Mouse (Mus musculus): ENCODE data around the gene Alpk1. TPM values are rescaled to one million over a fixed set of nuclear protein-coding genes. Genes with fewer than 3 reads are reported as not detected.
"Not testable (repeated sequence)": the region's sequence is repeated elsewhere in the genome, so short reads cannot be mapped to it uniquely, and the experiment has no call there.

The Alpk1 gene
- polyA plus RNA-seq, 1 experiment = 35.4 TPM

- Histone ChIP-seq H3K4me3 (ENCODE audit: insufficient read depth, low read length) (peak overlapping the region; percentile 93), H3K4me1 (ENCODE audit: control insufficient read depth, insufficient read depth, low read length) (peaks cover 24% of the 10 kb centered on the region), H3K27ac (ENCODE audit: insufficient read depth, low read depth, low read length) (peak overlapping the region; percentile 95)
- TF ChIP-seq CTCF (IDR thresholded peaks at IDR 0.05; ENCODE audit: low read depth, low read length) (no peak), POLR2A (IDR thresholded peaks at IDR 0.05; ENCODE audit: borderline replicate concordance, low read depth, low read length) (0 out of 2 replicates have a peak, but pooled peaks have one; percentile 20)
These were observed 10.7 kb upstream of the Alpk1 start for GRCm38 (mm10) chr3:127791056-127791483.

- Histone ChIP-seq H3K4me1 (ENCODE audit: control insufficient read depth, insufficient read depth, low read length) (peaks cover 27% of the 10 kb centered on the region), H3K27ac (ENCODE audit: insufficient read depth, low read depth, low read length) (peak overlapping the region; percentile 95), H3K4me3 (ENCODE audit: insufficient read depth, low read length) (peak overlapping the region; percentile 93)
- 0 out of 2 replicates have a peak, but pooled peaks have one; percentile 14 for TF ChIP-seq CTCF (IDR thresholded peaks at IDR 0.05; ENCODE audit: low read depth, low read length)
- no peak for TF ChIP-seq POLR2A (IDR thresholded peaks at IDR 0.05; ENCODE audit: borderline replicate concordance, low read depth, low read length)
These were observed 10.1 kb upstream of the Alpk1 start for GRCm38 (mm10) chr3:127790234-127791055.

- H3K27ac ChIP-seq (ENCODE audit: insufficient read depth, low read depth, low read length) = peak within 1 kb of the TSS; percentile 95
- H3K4me3 ChIP-seq (ENCODE audit: insufficient read depth, low read length) = peak within 1 kb of the TSS; percentile 93
- peaks cover 33% of the 10 kb centered on the region for H3K4me1 ChIP-seq (ENCODE audit: control insufficient read depth, insufficient read depth, low read length)
- TF ChIP-seq CTCF (IDR thresholded peaks at IDR 0.05; ENCODE audit: low read depth, low read length) (no peak), POLR2A (IDR thresholded peaks at IDR 0.05; ENCODE audit: borderline replicate concordance, low read depth, low read length) (0 out of 2 replicates have a peak, but pooled peaks have one; percentile 15)
These were observed 9.3 kb upstream of the Alpk1 start, which contains the start of gene Tifa for GRCm38 (mm10) chr3:127789500-127790191. Tifa (plus strand) TSS chr3:127789805.

- peaks cover 35% of the 10 kb centered on the region for H3K4me1 ChIP-seq (ENCODE audit: control insufficient read depth, insufficient read depth, low read length)
- TF ChIP-seq CTCF (IDR thresholded peaks at IDR 0.05; ENCODE audit: low read depth, low read length) (no peak), POLR2A (IDR thresholded peaks at IDR 0.05; ENCODE audit: borderline replicate concordance, low read depth, low read length) (no peak)
- H3K27ac ChIP-seq (ENCODE audit: insufficient read depth, low read depth, low read length) = peak overlapping the region; percentile 95
- peak overlapping the region; percentile 93 for H3K4me3 ChIP-seq (ENCODE audit: insufficient read depth, low read length)
These were observed 8.6 kb upstream of the Alpk1 start for GRCm38 (mm10) chr3:127788919-127789318.

GRCm38 (mm10) chr3:127788038-127788437 lies 7.7 kb upstream of the Alpk1 start:
- Histone ChIP-seq H3K27ac (ENCODE audit: insufficient read depth, low read depth, low read length) (peak overlapping the region; percentile 64), H3K4me3 (ENCODE audit: insufficient read depth, low read length) (peak overlapping the region; percentile 27), H3K4me1 (ENCODE audit: control insufficient read depth, insufficient read depth, low read length) (peaks cover 31% of the 10 kb centered on the region)
- no peak for TF ChIP-seq CTCF (IDR thresholded peaks at IDR 0.05; ENCODE audit: low read depth, low read length)
- no peak for TF ChIP-seq POLR2A (IDR thresholded peaks at IDR 0.05; ENCODE audit: borderline replicate concordance, low read depth, low read length)

- Histone ChIP-seq H3K27ac (ENCODE audit: insufficient read depth, low read depth, low read length) (peak overlapping the region; percentile 91), H3K4me3 (ENCODE audit: insufficient read depth, low read length) (no peak overlapping the region), H3K4me1 (ENCODE audit: control insufficient read depth, insufficient read depth, low read length) (peaks cover 25% of the 10 kb centered on the region)
- TF ChIP-seq POLR2A (IDR thresholded peaks at IDR 0.05; ENCODE audit: borderline replicate concordance, low read depth, low read length) (no peak), CTCF (IDR thresholded peaks at IDR 0.05; ENCODE audit: low read depth, low read length) (no peak)
These were observed 6.7 kb upstream of the Alpk1 start for GRCm38 (mm10) chr3:127787032-127787431.

- not testable (repeated sequence) for H3K27ac ChIP-seq (ENCODE audit: insufficient read depth, low read depth, low read length); H3K4me3 ChIP-seq (ENCODE audit: insufficient read depth, low read length)
- peaks cover 35% of the 10 kb centered on the region for H3K4me1 ChIP-seq (ENCODE audit: control insufficient read depth, insufficient read depth, low read length)
These were observed 3.4 kb upstream of the Alpk1 start for GRCm38 (mm10) chr3:127783680-127784079.

- Histone ChIP-seq H3K27ac (ENCODE audit: insufficient read depth, low read depth, low read length) (no peak overlapping the region), H3K4me3 (ENCODE audit: insufficient read depth, low read length) (no peak overlapping the region), H3K4me1 (ENCODE audit: control insufficient read depth, insufficient read depth, low read length) (peaks cover 28% of the 10 kb centered on the region)
- no peak for TF ChIP-seq POLR2A (IDR thresholded peaks at IDR 0.05; ENCODE audit: borderline replicate concordance, low read depth, low read length)
- TF ChIP-seq CTCF (IDR thresholded peaks at IDR 0.05; ENCODE audit: low read depth, low read length) = no peak
These were observed 2.6 kb upstream of the Alpk1 start for GRCm38 (mm10) chr3:127782921-127783320.

- Histone ChIP-seq H3K27ac (ENCODE audit: insufficient read depth, low read depth, low read length) (no peak overlapping the region), H3K4me3 (ENCODE audit: insufficient read depth, low read length) (no peak overlapping the region), H3K4me1 (ENCODE audit: control insufficient read depth, insufficient read depth, low read length) (peaks cover 19% of the 10 kb centered on the region)
- no peak for TF ChIP-seq POLR2A (IDR thresholded peaks at IDR 0.05; ENCODE audit: borderline replicate concordance, low read depth, low read length)
- no peak for TF ChIP-seq CTCF (IDR thresholded peaks at IDR 0.05; ENCODE audit: low read depth, low read length)
These were observed 594 bp upstream of the Alpk1 start for GRCm38 (mm10) chr3:127780921-127781320.

GRCm38 (mm10) chr3:127769146-127769545 lies 11.2 kb downstream of the Alpk1 start:
- Histone ChIP-seq H3K27ac (ENCODE audit: insufficient read depth, low read depth, low read length) (peak overlapping the region; percentile 81), H3K4me1 (ENCODE audit: control insufficient read depth, insufficient read depth, low read length) (peaks cover 19% of the 10 kb centered on the region), H3K4me3 (ENCODE audit: insufficient read depth, low read length) (peak overlapping the region; percentile 34; the same call in 1 of the 2 replicates)
- TF ChIP-seq POLR2A (IDR thresholded peaks at IDR 0.05; ENCODE audit: borderline replicate concordance, low read depth, low read length) (no peak), CTCF (IDR thresholded peaks at IDR 0.05; ENCODE audit: low read depth, low read length) (no peak)
